Mouse (Mus musculus): ENCODE results near the gene Slc22a17. TPM values are rescaled to one million over a fixed set of nuclear protein-coding genes. Genes with fewer than 3 reads are reported as not detected.
"Not testable (repeated sequence)": the region's sequence is repeated elsewhere in the genome, so short reads cannot be mapped to it uniquely, and the experiment has no call there.

Gene Slc22a17
- polyA plus RNA-seq, 1 experiment from 2014 or later, result 229 TPM

- H3K36me3 ChIP-seq (replicated peaks), result no peaks in the 10 kb centered on the region
- ATAC-seq (replicated peaks), result no peak
Observed at GRCm38 (mm10) chr14:54948781-54949180, 35.8 kb upstream of the Slc22a17 start.

GRCm38 (mm10) chr14:54947008-54947407, 34.1 kb upstream of the Slc22a17 start:
- not testable (repeated sequence) for H3K27ac ChIP-seq; H3K4me2 ChIP-seq; H3K27me3 ChIP-seq (replicated peaks); ATAC-seq (replicated peaks); H3K9me3 ChIP-seq; H3K36me3 ChIP-seq (replicated peaks); H3K9ac ChIP-seq; H3K4me1 ChIP-seq; H3K4me3 ChIP-seq
- WGBS, result 87% methylated on average over 11 of the region's 11 CpGs

More at GRCm38 (mm10) chr14:54948781-54949180, 35.8 kb upstream of the Slc22a17 start:
- no peak overlapping the region for H3K27ac ChIP-seq
- H3K9ac ChIP-seq, result no peak overlapping the region
- no peaks in the 10 kb centered on the region for H3K27me3 ChIP-seq (replicated peaks)
- H3K4me1 ChIP-seq, result no peaks in the 10 kb centered on the region
- H3K4me3 ChIP-seq, result no peak overlapping the region
- H3K4me2 ChIP-seq, result no peak overlapping the region
- WGBS, result 88% methylated on average over 9 of the region's 9 CpGs
- no peaks in the 10 kb centered on the region for H3K9me3 ChIP-seq

GRCm38 (mm10) chr14:54945975-54946704, 33.2 kb upstream of the Slc22a17 start:
- no peaks in the 10 kb centered on the region for H3K27me3 ChIP-seq (replicated peaks)
- H3K36me3 ChIP-seq (replicated peaks), result no peaks in the 10 kb centered on the region
- ATAC-seq (replicated peaks), result no peak
- no peak overlapping the region for H3K4me3 ChIP-seq
- no peak overlapping the region for H3K4me2 ChIP-seq
- no peaks in the 10 kb centered on the region for H3K9me3 ChIP-seq
- no peak overlapping the region for H3K27ac ChIP-seq
- no peak overlapping the region for H3K9ac ChIP-seq
- H3K4me1 ChIP-seq, result no peaks in the 10 kb centered on the region
- 84% methylated on average over 19 of the region's 19 CpGs for WGBS

- ATAC-seq (replicated peaks), result no peak
- WGBS, result 68% methylated on average over 2 of the region's 2 CpGs
- Histone ChIP-seq H3K9ac (no peak overlapping the region), H3K4me2 (no peak overlapping the region), H3K36me3 (replicated peaks) (no peaks in the 10 kb centered on the region), H3K27ac (no peak overlapping the region), H3K9me3 (no peaks in the 10 kb centered on the region), H3K27me3 (replicated peaks) (no peaks in the 10 kb centered on the region), H3K4me1 (no peaks in the 10 kb centered on the region), H3K4me3 (no peak overlapping the region)
Observed at GRCm38 (mm10) chr14:54944939-54945338, 32.0 kb upstream of the Slc22a17 start.

GRCm38 (mm10) chr14:54943971-54944370, 31.0 kb upstream of the Slc22a17 start:
- H3K4me2 ChIP-seq, result no peak overlapping the region

GRCm38 (mm10) chr14:54942479-54942878, 29.5 kb upstream of the Slc22a17 start:
- no peaks in the 10 kb centered on the region for H3K27me3 ChIP-seq (replicated peaks)
- no peak overlapping the region for H3K9ac ChIP-seq
- no peaks in the 10 kb centered on the region for H3K9me3 ChIP-seq
- H3K4me2 ChIP-seq, result no peak overlapping the region
- no peak overlapping the region for H3K4me3 ChIP-seq
- no peaks in the 10 kb centered on the region for H3K36me3 ChIP-seq (replicated peaks)
- WGBS, result 91% methylated on average over 8 of the region's 8 CpGs
- ATAC-seq (replicated peaks), result no peak
- no peaks in the 10 kb centered on the region for H3K4me1 ChIP-seq
- H3K27ac ChIP-seq, result no peak overlapping the region

More at GRCm38 (mm10) chr14:54943971-54944370, 31.0 kb upstream of the Slc22a17 start:
- Histone ChIP-seq H3K9me3 (no peaks in the 10 kb centered on the region), H3K9ac (no peak overlapping the region), H3K27ac (no peak overlapping the region), H3K36me3 (replicated peaks) (no peaks in the 10 kb centered on the region), H3K4me1 (no peaks in the 10 kb centered on the region), H3K4me3 (no peak overlapping the region), H3K27me3 (replicated peaks) (no peaks in the 10 kb centered on the region)
- 96% methylated on average over 7 of the region's 7 CpGs for WGBS
- no peak for ATAC-seq (replicated peaks)

GRCm38 (mm10) chr14:54941024-54941978, 28.4 kb upstream of the Slc22a17 start:
- Histone ChIP-seq H3K4me1 (peaks cover 3% of the 10 kb centered on the region; the same call in 1 of the 2 replicates), H3K9ac (no peak overlapping the region), H3K4me2 (no peak overlapping the region), H3K36me3 (replicated peaks) (no peaks in the 10 kb centered on the region), H3K27me3 (replicated peaks) (no peaks in the 10 kb centered on the region), H3K4me3 (no peak overlapping the region), H3K9me3 (no peaks in the 10 kb centered on the region), H3K27ac (no peak overlapping the region)
- ATAC-seq (replicated peaks), result no peak
- 68% methylated on average over 13 of the region's 13 CpGs for WGBS

GRCm38 (mm10) chr14:54940176-54940530, 27.2 kb upstream of the Slc22a17 start:
- no peak for ATAC-seq (replicated peaks)
- H3K4me2 ChIP-seq, result no peak overlapping the region
- H3K27ac ChIP-seq, result no peak overlapping the region
- no peaks in the 10 kb centered on the region for H3K27me3 ChIP-seq (replicated peaks)
- peaks cover 7% of the 10 kb centered on the region; the same call in 1 of the 2 replicates for H3K4me1 ChIP-seq
- no peaks in the 10 kb centered on the region for H3K9me3 ChIP-seq
- H3K4me3 ChIP-seq, result no peak overlapping the region
- no peaks in the 10 kb centered on the region for H3K36me3 ChIP-seq (replicated peaks)
- 79% methylated on average over 3 of the region's 3 CpGs for WGBS
- H3K9ac ChIP-seq, result no peak overlapping the region

GRCm38 (mm10) chr14:54939434-54940175, 26.7 kb upstream of the Slc22a17 start:
- WGBS, result 56% methylated on average over 12 of the region's 12 CpGs

GRCm38 (mm10) chr14:54938431-54939219, 25.7 kb upstream of the Slc22a17 start:
- Histone ChIP-seq H3K27me3 (replicated peaks) (no peaks in the 10 kb centered on the region), H3K27ac (no peak overlapping the region), H3K4me2 (no peak overlapping the region), H3K4me1 (peaks cover 7% of the 10 kb centered on the region; the same call in 1 of the 2 replicates), H3K4me3 (no peak overlapping the region), H3K9ac (no peak overlapping the region), H3K36me3 (replicated peaks) (no peaks in the 10 kb centered on the region), H3K9me3 (no peaks in the 10 kb centered on the region)
- 83% methylated on average over 15 of the region's 15 CpGs for WGBS
- ATAC-seq (replicated peaks), result no peak

More at GRCm38 (mm10) chr14:54939434-54940175, 26.7 kb upstream of the Slc22a17 start:
- no peak overlapping the region for H3K27ac ChIP-seq
- H3K9ac ChIP-seq, result no peak overlapping the region
- ATAC-seq (replicated peaks), result no peak
- no peaks in the 10 kb centered on the region for H3K27me3 ChIP-seq (replicated peaks)
- peaks cover 7% of the 10 kb centered on the region; the same call in 1 of the 2 replicates for H3K4me1 ChIP-seq
- no peaks in the 10 kb centered on the region for H3K36me3 ChIP-seq (replicated peaks)
- H3K4me3 ChIP-seq, result no peak overlapping the region
- H3K4me2 ChIP-seq, result no peak overlapping the region
- no peaks in the 10 kb centered on the region for H3K9me3 ChIP-seq

GRCm38 (mm10) chr14:54937361-54938182, 24.6 kb upstream of the Slc22a17 start:
- H3K4me2 ChIP-seq, result no peak overlapping the region
- H3K9me3 ChIP-seq, result no peaks in the 10 kb centered on the region
- no peak overlapping the region for H3K27ac ChIP-seq
- H3K4me3 ChIP-seq, result no peak overlapping the region
- 93% methylated on average over 16 of the region's 16 CpGs for WGBS
- ATAC-seq (replicated peaks), result no peak
- H3K4me1 ChIP-seq, result peaks cover 7% of the 10 kb centered on the region; the same call in 1 of the 2 replicates
- no peaks in the 10 kb centered on the region for H3K27me3 ChIP-seq (replicated peaks)
- no peaks in the 10 kb centered on the region for H3K36me3 ChIP-seq (replicated peaks)
- H3K9ac ChIP-seq, result no peak overlapping the region

Data from midbrain, embryonic 15.5 days (tissue).